Mouse (Mus musculus) frontal cortex, postnatal 36 days (tissue): ENCODE measurements at regions not wholly inside any gene's neighbourhood (a gene's known extent, or its start where the extent isn't known, plus 50 kb on each side); places are given as distances from the start of the nearest gene placed in this dataset.
"Not testable (repeated sequence)": the region's sequence is repeated elsewhere in the genome, so short reads cannot be mapped to it uniquely, and the experiment has no call there.

Source experiments
- DNase-seq, 2 experiments: peaks; one replicate each; pipeline ENCODE4 v3.0.0; 2022; ENCODE audit warnings: low spot score in 2 of 2

GRCm38 (mm10) chr1:146955688-146956214 is 461.2 kb downstream of the Brinp3 start:
- no peak for DNase-seq

- DNase-seq, result no peak
Observed at GRCm38 (mm10) chr1:146956347-146956746, 461.8 kb downstream of the Brinp3 start.

GRCm38 (mm10) chr1:146960448-146960847 is 465.9 kb downstream of the Brinp3 start:
- DNase-seq, result no peak

- DNase-seq, result no peak
Observed at GRCm38 (mm10) chr1:146967534-146967933, 473.0 kb downstream of the Brinp3 start.

GRCm38 (mm10) chr1:146967993-146968392 is 473.4 kb downstream of the Brinp3 start:
- DNase-seq, result no peak

- DNase-seq, result no peak
Observed at GRCm38 (mm10) chr1:146983433-146984186, 489.1 kb downstream of the Brinp3 start.

GRCm38 (mm10) chr1:147000018-147000417 is 505.5 kb downstream of the Brinp3 start:
- DNase-seq, result no peak

GRCm38 (mm10) chr1:147047714-147048113 is 553.2 kb downstream of the Brinp3 start:
- DNase-seq, result no peak

- DNase-seq, result no peak
Observed at GRCm38 (mm10) chr1:147058504-147058903, 563.9 kb downstream of the Brinp3 start.

GRCm38 (mm10) chr1:147074166-147074565 is 579.6 kb downstream of the Brinp3 start:
- DNase-seq, result no peak

- DNase-seq, result no peak
Observed at GRCm38 (mm10) chr1:147084129-147084799, 589.7 kb downstream of the Brinp3 start.

- no peak for DNase-seq
Observed at GRCm38 (mm10) chr1:147125541-147125940, 631.0 kb downstream of the Brinp3 start.

- no peak for DNase-seq
Observed at GRCm38 (mm10) chr1:147138176-147138575, 643.6 kb downstream of the Brinp3 start.

- DNase-seq, result no peak
Observed at GRCm38 (mm10) chr1:147175350-147175749, 680.8 kb downstream of the Brinp3 start.

- no peak for DNase-seq
Observed at GRCm38 (mm10) chr1:147186799-147187198, 692.2 kb downstream of the Brinp3 start.

GRCm38 (mm10) chr1:147187251-147188025 is 692.9 kb downstream of the Brinp3 start:
- DNase-seq, result no peak

- not testable (repeated sequence) for DNase-seq
Observed at GRCm38 (mm10) chr1:147199959-147200358, 705.4 kb downstream of the Brinp3 start.

- DNase-seq, result not testable (repeated sequence)
Observed at GRCm38 (mm10) chr1:147214890-147215289, 720.3 kb downstream of the Brinp3 start.

- DNase-seq, result no peak
Observed at GRCm38 (mm10) chr1:147217965-147218364, 723.4 kb downstream of the Brinp3 start.

GRCm38 (mm10) chr1:147219438-147219837 is 724.9 kb downstream of the Brinp3 start:
- no peak for DNase-seq

- no peak for DNase-seq
Observed at GRCm38 (mm10) chr1:147223232-147223925, 728.8 kb downstream of the Brinp3 start.

GRCm38 (mm10) chr1:147237565-147237964 is 743.0 kb downstream of the Brinp3 start:
- no peak for DNase-seq
